18 mouse cellular contexts compared by ENCODE assay signal in genomic region chr8:126451158-126451557, GRCm38 (mm10).
"Had no signal": no experiment of that assay in that cellular context is flagged by ENCODE, and none has a peak within 500 bp of the region (broad histone marks: within the 10 kb centered on the region; RNA-seq: fewer than 3 reads in every experiment).

No protein-coding gene starts in this region.

- ATAC-seq: intestine, embryonic 15.5 days; midbrain, embryonic 15.5 days had no signal

- H3K4me2 ChIP-seq: intestine, embryonic 15.5 days; kidney, embryonic 15.5 days; liver, embryonic 13.5 days; lung, embryonic 14.5 days; midbrain, embryonic 12.5 days; midbrain, embryonic 15.5 days; neural tube, embryonic 12.5 days; neural tube, embryonic 15.5 days; stomach, embryonic 15.5 days had no signal

- H3K9me3 ChIP-seq: intestine, embryonic 15.5 days; kidney, embryonic 15.5 days; liver, embryonic 13.5 days; midbrain, embryonic 12.5 days; midbrain, embryonic 15.5 days; neural tube, embryonic 12.5 days; neural tube, embryonic 15.5 days; stomach, embryonic 15.5 days had no signal

- H3K4me1 ChIP-seq: intestine, embryonic 15.5 days; kidney, embryonic 15.5 days; liver, embryonic 13.5 days; midbrain, embryonic 12.5 days; midbrain, embryonic 15.5 days; neural tube, embryonic 12.5 days; neural tube, embryonic 15.5 days; stomach, embryonic 15.5 days had no signal

- H3K27me3 ChIP-seq: intestine, embryonic 15.5 days; kidney, embryonic 15.5 days; liver, embryonic 13.5 days; midbrain, embryonic 12.5 days; midbrain, embryonic 15.5 days; neural tube, embryonic 12.5 days; neural tube, embryonic 15.5 days; stomach, embryonic 15.5 days had no signal

- H3K27ac ChIP-seq: intestine, embryonic 15.5 days; kidney, embryonic 15.5 days; left cerebral cortex, adult 2 months; liver, embryonic 13.5 days; macrophage; midbrain, embryonic 12.5 days; midbrain, embryonic 15.5 days; neural tube, embryonic 12.5 days; neural tube, embryonic 15.5 days; stomach, embryonic 15.5 days had no signal

- H3K4me3 ChIP-seq: intestine, embryonic 15.5 days; kidney, embryonic 15.5 days; left cerebral cortex, adult 2 months; liver, embryonic 13.5 days; midbrain, embryonic 12.5 days; midbrain, embryonic 15.5 days; neural tube, embryonic 12.5 days; neural tube, embryonic 15.5 days; stomach, embryonic 15.5 days had no signal

- DNase-seq: kidney, adult 11 months; kidney, postnatal 25 days; layer of hippocampus, postnatal 36 days; liver, embryonic 13.5 days; lung, embryonic 14.5 days; right cerebral cortex, adult 18-20 months; right cerebral cortex, postnatal 25 days; spleen, adult 18-20 months; thymus, postnatal 25 days had no signal

- H3K9ac ChIP-seq: intestine, embryonic 15.5 days; kidney, embryonic 15.5 days; liver, embryonic 13.5 days; lung, embryonic 14.5 days; midbrain, embryonic 12.5 days; midbrain, embryonic 15.5 days; neural tube, embryonic 12.5 days; neural tube, embryonic 15.5 days; stomach, embryonic 15.5 days had no signal
